Mouse (Mus musculus) lung, postnatal 0 days (tissue): ENCODE measurements around the gene Reg4. TPM values are rescaled to one million over a fixed set of nuclear protein-coding genes. Genes with fewer than 3 reads are reported as not detected.

Source experiments
- ATAC-seq: fragments of 200-750 bp; cut with Nextera tagmentation; 2 replicates; pipeline ENCODE4 v1.8.0; 2017; ENCODE audit warnings: moderate library complexity
- DNase-seq: peaks from one replicate; pipeline ENCODE4 v3.0.0-alpha.2; 2016; ENCODE audit warnings: low spot score
- H3K27ac ChIP-seq: fragments of 300-500 bp; sonication (generic); 2 replicates; pipeline ENCODE4 v1.5.1; 2014; ENCODE audit warnings: antibody characterized with exemption, mild to moderate bottlenecking, low read length, mixed read lengths
- H3K27me3 ChIP-seq: fragments of 300-500 bp; sonication (generic); replicated peaks from 2 replicates; pipeline ENCODE4 v1.6.1; 2014; ENCODE audit warnings: low read length, mixed read lengths; ENCODE audit not compliant: insufficient read depth
- H3K36me3 ChIP-seq: fragments of 300-500 bp; sonication (generic); 2 replicates; pipeline ENCODE4 v1.6.1; 2014; ENCODE audit warnings: low read length, mixed read lengths; ENCODE audit not compliant: insufficient read depth
- H3K4me1 ChIP-seq: fragments of 300-500 bp; sonication (generic); 2 replicates; pipeline ENCODE4 v1.6.1; 2014; ENCODE audit warnings: antibody characterized with exemption, low read depth, low read length, mixed read lengths; ENCODE audit not compliant: insufficient read depth
- H3K4me2 ChIP-seq: fragments of 300-500 bp; sonication (generic); replicated peaks from 2 replicates; pipeline ENCODE4 v1.6.1; 2014; ENCODE audit warnings: low read depth, mild to moderate bottlenecking, low read length, moderate library complexity, mixed read lengths
- H3K4me3 ChIP-seq: fragments of 300-500 bp; sonication (generic); 2 replicates; pipeline ENCODE4 v1.5.1; 2014; ENCODE audit warnings: low read depth, low read length
- H3K9ac ChIP-seq: fragments of 300-500 bp; sonication (generic); replicated peaks from 2 replicates; pipeline ENCODE4 v1.6.1; 2014; ENCODE audit warnings: low read depth, mild to moderate bottlenecking
- H3K9me3 ChIP-seq: fragments of 300-500 bp; sonication (generic); 2 replicates; pipeline ENCODE4 v1.6.1; 2016; ENCODE audit warnings: low read length, mixed read lengths
- CTCF ChIP-seq: IDR thresholded peaks from 2 replicates; pipeline ENCODE4 v1.5.1; 2016; ENCODE audit warnings: antibody characterized with exemption, mild to moderate bottlenecking
- EP300 ChIP-seq: IDR thresholded peaks from 2 replicates; pipeline ENCODE4 v1.6.1; 2016; ENCODE audit warnings: antibody characterized with exemption, mild to moderate bottlenecking, control low read depth
- WGBS: fragments of 180-500 bp; shearing (Covaris S2); extraction: QIAGEN DNeasy Blood & Tissue Kit; methylation state at CpG from one replicate; pipeline ENCODE4 v1.1.7; 2014; 5-methylcytosine and 5-hydroxymethylcytosine counted together
- polyA plus RNA-seq: library from polyadenylated mRNA; unstranded; fragments of >200 nt; fragmentation: Nextera tagmentation; extraction: Ambion mirVana; gene quantifications from 2 replicates; pipeline ENCODE4 v1.2.1, GENCODE M21; 2015

The Reg4 gene
- polyA plus RNA-seq, 1 experiment from 2014 or later = not detected

- WGBS = 47% methylated on average over 7 of the region's 7 CpGs
- no peaks in the 10 kb centered on the region for H3K27me3 ChIP-seq
- no peak for ATAC-seq
- no peak overlapping the region for H3K27ac ChIP-seq
- DNase-seq = peak; percentile 17
- H3K9me3 ChIP-seq = no peaks in the 10 kb centered on the region
- no peaks in the 10 kb centered on the region for H3K4me1 ChIP-seq
- no peak overlapping the region for H3K4me3 ChIP-seq
- no peak overlapping the region for H3K9ac ChIP-seq
- no peaks in the 10 kb centered on the region for H3K36me3 ChIP-seq
- H3K4me2 ChIP-seq = no peak overlapping the region
- no peak for TF ChIP-seq EP300
- no peak for TF ChIP-seq CTCF
Observed at GRCm38 (mm10) chr3:98229943-98230342, 8.0 kb downstream of the Reg4 start.

- Histone ChIP-seq H3K27me3 (no peaks in the 10 kb centered on the region), H3K4me1 (no peaks in the 10 kb centered on the region), H3K36me3 (no peaks in the 10 kb centered on the region), H3K9ac (no peak overlapping the region), H3K4me2 (no peak overlapping the region), H3K4me3 (no peak overlapping the region), H3K9me3 (no peaks in the 10 kb centered on the region), H3K27ac (no peak overlapping the region)
- DNase-seq (peak; percentile 58), ATAC-seq (peak; percentile 81)
- TF ChIP-seq CTCF (no peak), EP300 (peak; percentile 66)
Observed at GRCm38 (mm10) chr3:98233504-98233903, 11.5 kb downstream of the Reg4 start.

- Histone ChIP-seq H3K27ac (no peak overlapping the region), H3K36me3 (no peaks in the 10 kb centered on the region), H3K9me3 (no peaks in the 10 kb centered on the region), H3K27me3 (no peaks in the 10 kb centered on the region), H3K4me2 (no peak overlapping the region), H3K9ac (no peak overlapping the region), H3K4me3 (no peak overlapping the region), H3K4me1 (no peaks in the 10 kb centered on the region)
- ATAC-seq = no peak
- DNase-seq = no peak
- 52% methylated on average over 6 of the region's 6 CpGs for WGBS
- TF ChIP-seq CTCF = no peak
- no peak for TF ChIP-seq EP300
Observed at GRCm38 (mm10) chr3:98236266-98236665, 14.3 kb downstream of the Reg4 start.

GRCm38 (mm10) chr3:98237240-98237639, 15.3 kb downstream of the Reg4 start:
- DNase-seq (no peak), ATAC-seq (no peak)
- H3K36me3 ChIP-seq = no peaks in the 10 kb centered on the region
- no peak overlapping the region for H3K4me3 ChIP-seq
- 77% methylated on average over 5 of the region's 5 CpGs for WGBS
- H3K9me3 ChIP-seq = no peaks in the 10 kb centered on the region
- TF ChIP-seq EP300 (no peak), CTCF (no peak)
- no peak overlapping the region for H3K4me2 ChIP-seq
- H3K9ac ChIP-seq = no peak overlapping the region
- no peaks in the 10 kb centered on the region for H3K4me1 ChIP-seq
- H3K27ac ChIP-seq = no peak overlapping the region
- H3K27me3 ChIP-seq = no peaks in the 10 kb centered on the region

- TF ChIP-seq EP300 (no peak), CTCF (no peak)
- H3K4me1 ChIP-seq = no peaks in the 10 kb centered on the region
- H3K4me2 ChIP-seq = no peak overlapping the region
- ATAC-seq = no peak
- WGBS = 88% methylated on average over 3 of the region's 3 CpGs
- no peaks in the 10 kb centered on the region for H3K27me3 ChIP-seq
- H3K9me3 ChIP-seq = no peaks in the 10 kb centered on the region
- H3K9ac ChIP-seq = no peak overlapping the region
- no peak overlapping the region for H3K4me3 ChIP-seq
- H3K36me3 ChIP-seq = no peaks in the 10 kb centered on the region
- no peak overlapping the region for H3K27ac ChIP-seq
- DNase-seq = no peak
Observed at GRCm38 (mm10) chr3:98238150-98238549, 16.2 kb downstream of the Reg4 start.

- Histone ChIP-seq H3K27ac (no peak overlapping the region), H3K4me2 (no peak overlapping the region), H3K4me3 (no peak overlapping the region), H3K4me1 (no peaks in the 10 kb centered on the region), H3K9ac (no peak overlapping the region), H3K27me3 (no peaks in the 10 kb centered on the region), H3K36me3 (no peaks in the 10 kb centered on the region), H3K9me3 (no peaks in the 10 kb centered on the region)
- ATAC-seq (no peak), DNase-seq (no peak)
- peak; percentile 23 for TF ChIP-seq CTCF
- TF ChIP-seq EP300 = no peak
- WGBS = 54% methylated on average over 3 of the region's 3 CpGs
Observed at GRCm38 (mm10) chr3:98242051-98242450, 20.1 kb downstream of the Reg4 start.

GRCm38 (mm10) chr3:98242458-98243037, 20.6 kb downstream of the Reg4 start:
- no peak for DNase-seq
- H3K27ac ChIP-seq = no peak overlapping the region
- H3K4me3 ChIP-seq = no peak overlapping the region
- 52% methylated on average over 8 of the region's 8 CpGs for WGBS
- H3K9ac ChIP-seq = no peak overlapping the region
- H3K4me2 ChIP-seq = no peak overlapping the region
- no peaks in the 10 kb centered on the region for H3K9me3 ChIP-seq
- ATAC-seq = no peak
- no peaks in the 10 kb centered on the region for H3K36me3 ChIP-seq
- TF ChIP-seq EP300 (no peak), CTCF (no peak)
- H3K27me3 ChIP-seq = no peaks in the 10 kb centered on the region
- H3K4me1 ChIP-seq = no peaks in the 10 kb centered on the region
